Mouse (Mus musculus) T-helper 17 cell (primary cell): ENCODE measurements around the gene Pou2f2.
"Not testable (repeated sequence)": the region's sequence is repeated elsewhere in the genome, so short reads cannot be mapped to it uniquely, and the experiment has no call there.

Experiments used
- in situ Hi-C, 2 experiments: fragments of 300-600 bp; cut with MboI, MseI; formaldehyde crosslinking; loops; 1 replicate in 1 of 2; 2 replicates in 1 of 2; pipeline ENCODE4 v1.15.1; 2025; ENCODE audit warnings: high pct_unique_total_duplicates in 2 of 2

The Pou2f2 gene

GRCm38 (mm10) chr7:25067909-25068656 lies 111.4 kb downstream of the Pou2f2 start:
- in situ Hi-C loops, result no loop called here

DNA sequence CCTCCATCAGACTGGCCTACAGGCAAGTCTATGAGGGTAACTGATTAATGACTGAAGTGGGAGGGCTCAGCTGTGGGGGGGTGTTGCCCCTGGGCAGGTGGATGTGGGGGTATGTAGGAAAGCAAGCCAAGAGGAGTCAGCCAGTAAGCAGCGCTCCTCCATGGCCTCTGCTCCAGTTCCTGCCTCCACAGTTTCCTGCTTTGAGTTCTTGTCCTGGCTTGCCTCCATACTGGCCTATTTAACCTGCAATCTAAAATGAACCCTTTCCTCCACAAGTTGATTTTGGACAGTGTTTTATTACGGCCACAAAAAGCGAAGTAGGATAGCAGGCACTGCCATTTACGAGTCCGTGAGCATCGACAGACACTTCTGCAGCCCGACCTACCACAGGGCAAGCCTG lies 112.2 kb downstream of the Pou2f2 start:
- in situ Hi-C loops, result no loop called here

DNA sequence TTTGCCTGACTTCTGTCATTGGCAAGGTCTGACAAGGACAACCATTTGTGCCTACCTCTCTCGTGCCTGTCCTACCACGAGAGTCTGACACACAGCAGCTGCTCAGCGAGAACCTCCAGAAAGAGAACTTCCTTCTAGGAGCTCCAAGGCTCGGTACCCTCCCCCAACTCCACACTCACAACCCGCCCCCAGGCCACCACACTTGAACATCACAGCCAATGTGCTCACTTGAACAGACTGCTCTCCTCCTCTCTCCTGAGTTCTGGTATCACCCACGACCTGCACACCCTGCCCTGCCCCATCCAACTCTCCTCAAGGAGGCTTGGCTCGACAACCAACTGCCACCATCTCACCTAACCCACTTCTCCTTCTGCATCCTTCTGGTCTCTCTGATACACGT lies 115.6 kb downstream of the Pou2f2 start:
- in situ Hi-C loops, result no loop called here

DNA sequence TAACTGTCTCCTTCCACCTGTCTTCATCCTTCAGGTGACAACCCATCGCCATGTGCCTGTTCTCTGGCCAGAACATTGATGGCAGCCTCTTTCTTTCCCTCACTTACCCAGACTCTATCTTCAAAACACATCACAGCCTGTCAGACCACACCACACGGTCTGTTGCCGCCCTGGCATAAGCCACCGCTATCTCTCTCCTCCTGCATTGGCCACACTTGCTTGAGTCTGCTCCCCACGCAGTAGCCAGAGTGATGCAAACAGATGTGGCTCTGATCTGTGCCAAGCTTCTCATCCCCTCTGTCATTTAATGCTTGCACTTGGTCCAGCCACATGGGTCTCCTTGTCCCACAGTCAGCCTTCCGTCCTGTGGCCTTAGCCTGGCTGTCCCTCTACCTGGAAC lies 116.2 kb downstream of the Pou2f2 start:
- in situ Hi-C loops, result no loop called here

- in situ Hi-C loops, result loop anchor here in 1 of 2 experiments (10.0 kb wide), 1 partner anchor 204 kb away; no protein-coding TSS in a partner anchor
These were observed 120.7 kb downstream of the Pou2f2 start for GRCm38 (mm10) chr7:25058836-25059235.

GRCm38 (mm10) chr7:25058394-25058793 lies 121.1 kb downstream of the Pou2f2 start:
- in situ Hi-C loops, result loop anchor here in 1 of 2 experiments (10.0 kb wide), 1 partner anchor 204 kb away; no protein-coding TSS in a partner anchor

GRCm38 (mm10) chr7:25057888-25058287 lies 121.6 kb downstream of the Pou2f2 start:
- in situ Hi-C loops, result loop anchor here in 1 of 2 experiments (10.0 kb wide), 1 partner anchor 203 kb away; no protein-coding TSS in a partner anchor

DNA sequence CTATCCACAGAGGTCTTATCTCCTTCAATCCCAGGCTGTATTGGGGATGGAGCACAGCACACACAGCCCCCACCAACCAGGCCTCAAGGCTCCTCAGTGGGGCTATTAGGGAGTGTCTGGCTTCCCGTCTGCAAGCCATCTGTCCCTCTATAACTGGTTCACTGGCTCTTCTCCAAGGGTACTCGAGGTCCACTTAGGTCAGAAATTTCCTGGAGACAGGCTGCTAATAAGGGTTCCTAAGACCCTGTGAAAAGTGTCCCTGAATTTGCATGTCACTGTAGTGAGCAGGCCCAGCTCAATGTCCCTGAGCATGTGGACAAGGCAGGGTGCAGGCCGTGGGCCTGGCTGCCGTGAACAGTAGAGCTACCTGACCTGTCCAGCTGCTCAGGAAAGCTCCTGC lies 122.6 kb downstream of the Pou2f2 start:
- in situ Hi-C loops, result loop anchor here in 1 of 2 experiments (10.0 kb wide), 1 partner anchor 202 kb away; no protein-coding TSS in a partner anchor

- in situ Hi-C loops, result loop anchor here in 1 of 2 experiments (10.0 kb wide), 1 partner anchor 198 kb away; no protein-coding TSS in a partner anchor
These were observed 126.9 kb downstream of the Pou2f2 start for GRCm38 (mm10) chr7:25052587-25052986.

DNA sequence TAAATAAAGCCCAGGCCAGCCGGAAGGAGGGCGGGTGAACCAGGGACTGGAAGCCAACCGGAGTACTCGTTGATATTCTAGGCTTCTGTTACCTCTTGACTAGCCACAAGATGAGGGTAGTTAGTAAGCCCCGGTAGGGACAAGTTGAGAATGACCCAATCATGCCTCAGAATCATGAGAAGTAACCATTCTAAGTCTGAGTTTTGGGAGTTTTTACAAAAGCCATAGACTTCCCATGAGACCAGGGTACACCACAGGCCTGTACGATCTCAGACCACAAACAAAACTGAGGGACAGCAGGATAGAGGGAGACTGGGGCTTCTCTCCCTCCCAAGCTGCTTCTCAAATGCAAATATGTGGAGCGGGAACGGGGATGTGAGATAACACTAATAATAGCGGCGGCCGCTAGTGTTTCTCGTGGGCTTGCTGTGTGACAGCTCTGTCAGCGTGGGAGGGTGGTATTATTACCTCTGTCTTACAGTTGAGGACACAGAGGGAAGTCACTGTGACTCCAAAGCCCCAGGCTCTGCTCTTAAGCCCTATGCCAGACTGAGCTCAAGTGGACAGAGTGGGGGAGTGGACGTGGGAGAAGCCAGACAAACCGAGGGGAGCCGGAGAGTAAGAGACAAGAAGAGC lies 130.1 kb downstream of the Pou2f2 start:
- in situ Hi-C loops, result no loop called here

DNA sequence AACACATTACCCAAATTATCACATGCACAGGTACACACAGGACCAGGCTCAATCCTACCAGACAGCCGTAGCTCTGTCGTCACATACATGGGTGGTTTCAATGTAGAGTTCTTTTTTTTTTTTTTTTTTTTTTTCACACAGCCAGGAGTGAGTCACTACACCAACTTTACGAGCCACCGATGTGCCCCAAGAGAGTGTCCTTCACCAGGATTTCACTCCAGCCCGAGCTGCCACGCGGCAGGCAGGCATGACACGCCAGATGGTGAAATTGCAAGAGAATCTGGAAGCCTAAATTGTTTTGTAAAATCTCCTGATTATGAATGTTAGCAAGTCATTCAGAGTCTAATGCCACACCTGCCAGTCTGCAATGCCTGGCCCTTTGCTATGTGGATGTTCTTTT lies 132.2 kb downstream of the Pou2f2 start:
- in situ Hi-C loops, result no loop called here

GRCm38 (mm10) chr7:25044599-25044998 lies 134.9 kb downstream of the Pou2f2 start:
- in situ Hi-C loops, result not testable (repeated sequence)

GRCm38 (mm10) chr7:25041921-25042320 lies 137.6 kb downstream of the Pou2f2 start:
- in situ Hi-C loops, result no loop called here
